Mouse (Mus musculus): Measurements from ENCODE around the gene Ube2l3.

GRCm38 (mm10) chr16:17204990-17205389 lies 2.5 kb upstream of the Ube2l3 start:
- TF ChIP-seq CTCF (IDR thresholded peaks at IDR 0.05) (peak; percentile 83), EP300 (IDR thresholded peaks at IDR 0.05) (no peak)
